Mouse (Mus musculus) regulatory T cell (primary cell): Measurements from ENCODE around the gene Dusp7.

ENCODE experiments used
- in situ Hi-C: fragments of 300-600 bp; cut with MboI, MseI; formaldehyde crosslinking; loops from one replicate; pipeline ENCODE4 v1.15.1; 2025; ENCODE audit warnings: high pct_unique_total_duplicates

Dusp7 gene

GRCm38 (mm10) chr9:106378045-106378444 is 9.6 kb downstream of the Dusp7 start:
- in situ Hi-C loops: no loop called here

GRCm38 (mm10) chr9:106378753-106379152 is 10.3 kb downstream of the Dusp7 start:
- in situ Hi-C loops: no loop called here

- in situ Hi-C loops: no loop called here
Observed at GRCm38 (mm10) chr9:106386181-106386864, 17.9 kb downstream of the Dusp7 start.

GRCm38 (mm10) chr9:106392828-106393527 is 24.5 kb downstream of the Dusp7 start:
- in situ Hi-C loops: no loop called here

DNA sequence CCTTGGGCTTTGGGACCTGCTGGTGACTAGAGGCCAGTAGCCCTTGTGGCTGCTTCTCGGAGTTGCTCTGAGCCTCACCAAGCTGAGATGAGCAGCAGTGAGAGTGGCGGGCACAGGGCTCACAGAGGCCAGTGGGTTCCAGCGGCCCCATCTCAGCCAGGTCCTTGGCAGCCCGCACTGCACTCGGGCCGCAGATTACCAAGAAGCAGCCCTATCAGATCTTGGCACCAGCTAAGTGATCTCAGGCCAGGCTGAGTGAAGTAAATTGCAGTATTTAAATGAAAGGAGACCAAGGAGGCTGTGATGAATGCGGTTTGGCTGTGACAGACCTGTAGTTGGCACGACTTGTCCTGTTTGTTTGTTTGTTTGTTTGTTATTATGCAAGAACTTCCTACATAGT is 25.1 kb downstream of the Dusp7 start:
- in situ Hi-C loops: no loop called here

DNA sequence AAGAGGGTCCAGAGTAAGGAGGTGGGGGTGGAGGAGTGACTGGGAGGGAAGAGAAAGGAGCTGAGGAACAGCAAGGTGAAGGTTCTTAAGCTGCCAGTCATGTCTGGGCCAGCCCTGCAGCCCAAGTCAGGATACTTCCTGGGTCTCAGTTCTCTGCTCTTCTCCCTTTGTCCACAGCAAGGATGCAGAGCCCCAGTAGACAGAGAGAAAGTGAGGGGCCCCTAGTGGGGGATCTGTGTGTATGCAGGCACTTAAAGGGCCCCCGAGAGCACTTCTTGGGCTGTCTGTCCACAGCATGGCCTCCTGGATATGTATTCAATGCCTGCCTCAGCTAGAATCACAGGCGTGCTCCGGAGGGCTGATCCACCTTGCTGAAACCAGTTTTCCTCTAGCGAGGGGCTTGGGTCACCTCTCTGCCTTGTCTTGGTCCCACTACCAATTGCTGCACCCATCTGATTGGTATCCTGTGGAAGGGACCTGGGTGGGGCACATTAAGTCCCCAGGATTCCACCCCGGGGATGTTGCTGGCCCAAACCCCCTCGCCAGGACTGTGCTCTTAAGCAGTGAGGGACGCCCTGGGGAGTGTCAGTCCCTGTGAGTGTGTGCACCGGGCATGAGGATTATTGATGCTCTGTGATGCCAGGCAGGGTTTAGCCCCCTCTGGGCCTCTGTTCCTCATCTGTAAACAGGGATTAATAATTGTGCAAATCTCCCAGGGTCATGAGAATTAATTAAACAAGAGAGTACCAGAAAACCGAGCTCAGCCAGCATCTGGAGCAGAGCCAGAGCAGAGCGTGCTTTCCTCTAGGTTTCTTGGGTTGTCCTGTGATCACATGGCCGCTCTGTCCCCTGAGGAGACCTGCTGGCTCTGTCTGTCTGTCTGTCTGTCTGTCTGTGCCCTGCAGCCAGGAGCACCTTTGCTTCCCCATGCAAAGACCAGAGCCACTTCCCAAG is 26.5 kb downstream of the Dusp7 start:
- in situ Hi-C loops: loop anchor here (5.0 kb wide), 1 partner anchor 48 kb away; no protein-coding TSS in a partner anchor

GRCm38 (mm10) chr9:106397733-106398132 is 29.3 kb downstream of the Dusp7 start:
- in situ Hi-C loops: loop anchor here (5.0 kb wide), 1 partner anchor 50 kb away; no protein-coding TSS in a partner anchor

GRCm38 (mm10) chr9:106398667-106399311 is 30.4 kb downstream of the Dusp7 start:
- in situ Hi-C loops: loop anchor here (5.0 kb wide), 1 partner anchor 51 kb away; no protein-coding TSS in a partner anchor

- in situ Hi-C loops: loop anchor here (5.0 kb wide), 1 partner anchor 53 kb away; no protein-coding TSS in a partner anchor
Observed at GRCm38 (mm10) chr9:106399808-106400207, 31.4 kb downstream of the Dusp7 start.

GRCm38 (mm10) chr9:106402149-106402548 is 33.7 kb downstream of the Dusp7 start:
- in situ Hi-C loops: no loop called here

DNA sequence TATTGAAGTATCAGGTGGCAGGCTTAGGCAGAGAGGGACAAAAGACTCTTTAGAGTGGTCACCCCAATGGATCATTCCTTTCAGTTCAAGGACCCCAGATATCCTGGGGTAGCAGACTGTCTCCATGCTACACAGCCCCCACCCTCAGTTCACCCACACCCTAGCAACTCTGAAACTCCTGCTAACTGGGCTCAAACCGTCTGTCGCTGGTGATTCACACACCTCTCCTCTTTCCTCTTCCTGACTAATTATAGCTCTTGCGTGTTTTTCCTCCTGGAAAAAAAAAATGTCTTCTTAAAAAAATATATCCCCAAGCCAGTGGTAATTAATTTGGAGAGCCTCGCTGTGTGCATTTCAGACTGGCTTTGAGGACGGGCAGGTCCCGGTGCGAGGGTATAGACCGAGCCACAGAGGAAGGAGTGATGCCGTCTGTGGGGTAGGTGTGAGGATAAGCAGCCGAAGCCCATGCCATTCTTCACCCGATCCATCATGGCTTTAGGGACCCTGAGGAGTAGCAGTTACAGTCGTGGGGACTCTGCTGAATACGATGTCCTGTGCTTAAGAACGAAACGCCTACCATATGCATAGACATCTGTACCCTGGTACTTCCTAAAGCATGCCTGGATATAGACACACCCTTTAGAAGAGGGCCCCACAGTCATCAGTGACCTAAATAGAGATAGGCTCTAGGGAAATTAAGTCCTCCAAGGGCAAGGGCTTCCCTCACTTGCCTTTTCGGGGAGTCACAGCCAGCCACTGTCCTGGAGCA is 34.4 kb downstream of the Dusp7 start:
- in situ Hi-C loops: no loop called here

- in situ Hi-C loops: no loop called here
Observed at GRCm38 (mm10) chr9:106405275-106405674, 36.8 kb downstream of the Dusp7 start.

DNA sequence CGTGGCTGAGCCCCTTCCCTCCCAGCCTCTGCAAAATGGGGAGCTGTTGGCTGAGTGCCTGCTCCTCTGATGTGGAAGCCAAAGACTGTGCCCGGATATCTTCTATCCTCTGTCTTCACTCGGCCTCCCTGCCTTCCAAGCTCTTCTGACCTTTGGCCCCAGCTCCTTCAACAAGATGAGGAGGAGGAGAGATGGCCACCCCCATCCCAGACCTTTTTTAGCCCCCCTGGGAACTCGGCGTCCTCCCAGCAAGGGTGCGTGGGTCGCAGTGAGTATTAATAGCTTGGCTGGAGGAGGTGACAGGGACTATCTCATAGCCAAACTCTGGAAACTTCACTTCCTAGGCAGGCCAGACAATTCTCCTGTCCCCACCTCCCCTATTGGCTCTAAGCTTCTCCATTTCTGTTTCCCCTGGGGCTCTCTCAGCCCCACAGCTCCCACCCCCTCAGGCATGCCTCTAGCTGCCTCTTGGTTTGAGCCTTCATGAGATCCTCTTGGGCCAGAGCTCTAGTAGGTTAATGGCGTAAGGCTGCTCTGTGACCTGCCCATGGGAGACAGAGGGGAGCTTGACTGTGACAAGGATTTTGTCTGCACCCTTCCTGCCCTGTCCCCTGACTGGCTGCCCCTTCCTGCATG is 38.1 kb downstream of the Dusp7 start:
- in situ Hi-C loops: no loop called here

DNA sequence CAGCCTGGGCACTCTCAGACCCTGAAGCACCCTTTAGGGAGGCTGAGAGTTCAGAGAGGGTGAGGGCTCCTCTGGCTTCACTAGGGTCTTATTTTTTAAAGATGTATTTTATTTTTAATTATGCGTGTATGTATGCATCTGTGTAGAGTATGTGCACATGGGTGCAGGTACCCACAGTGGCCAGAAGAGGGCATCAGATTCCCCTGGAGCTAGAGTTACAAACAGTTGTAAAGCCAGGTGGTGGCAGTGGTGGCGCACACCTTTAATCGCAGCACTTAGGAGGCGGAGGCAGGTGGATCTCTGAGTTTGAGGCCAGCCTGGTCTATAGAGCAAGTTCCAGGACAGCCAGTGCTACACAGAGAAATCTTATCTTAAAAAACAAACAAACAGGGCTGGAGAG is 40.7 kb downstream of the Dusp7 start:
- in situ Hi-C loops: no loop called here

- in situ Hi-C loops: loop anchor here (5.0 kb wide), 1 partner anchor 43 kb away; the partner anchor contains the start of gene Dusp7
Observed at GRCm38 (mm10) chr9:106410086-106410650, 41.7 kb downstream of the Dusp7 start.

DNA sequence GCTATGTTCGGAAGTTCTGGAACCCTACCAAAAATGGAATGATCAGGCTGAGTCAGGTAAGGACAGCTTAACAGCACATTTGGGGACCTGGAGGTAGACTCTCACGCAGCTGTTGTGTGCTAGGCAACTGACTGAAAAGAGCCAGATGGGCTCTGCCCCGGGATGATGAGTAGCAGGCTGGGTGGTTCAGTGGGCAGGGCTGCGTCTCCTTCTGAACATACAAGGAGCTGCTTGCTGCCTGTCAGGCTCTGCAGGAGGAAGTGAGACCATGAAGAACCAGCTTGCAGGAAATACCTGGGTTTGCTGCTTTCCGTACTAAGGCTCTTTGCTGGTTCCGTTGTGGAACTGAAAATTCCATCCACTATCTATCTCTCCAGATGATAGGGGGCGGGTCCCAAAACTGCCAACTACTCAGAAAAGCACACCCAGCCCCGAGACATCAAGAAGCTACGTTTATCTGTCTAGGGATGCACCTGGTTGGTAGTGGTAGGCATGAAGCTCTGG is 42.7 kb downstream of the Dusp7 start:
- in situ Hi-C loops: loop anchor here (5.0 kb wide), 1 partner anchor 44 kb away; the partner anchor contains the start of gene Dusp7

DNA sequence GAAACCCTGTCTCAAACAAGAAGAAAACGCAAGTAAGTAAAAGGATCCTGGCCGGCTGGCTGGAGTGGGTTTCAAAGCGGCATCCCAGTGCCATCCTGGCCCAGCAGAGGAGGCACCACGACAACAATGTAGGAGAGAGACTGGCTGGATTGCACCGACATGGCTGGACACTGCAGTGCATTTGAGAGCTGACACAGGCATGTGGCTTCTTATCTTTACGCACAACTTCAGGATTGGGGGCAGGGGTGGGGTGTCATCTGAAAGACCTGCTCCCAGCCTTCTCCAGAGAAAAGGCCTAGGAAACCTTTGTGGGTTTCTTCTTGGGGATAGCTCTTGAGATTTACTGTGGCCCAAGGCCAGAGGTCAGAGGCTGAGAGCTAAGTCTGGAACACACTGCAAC is 43.3 kb downstream of the Dusp7 start:
- in situ Hi-C loops: loop anchor here (5.0 kb wide), 1 partner anchor 44 kb away; the partner anchor contains the start of gene Dusp7

DNA sequence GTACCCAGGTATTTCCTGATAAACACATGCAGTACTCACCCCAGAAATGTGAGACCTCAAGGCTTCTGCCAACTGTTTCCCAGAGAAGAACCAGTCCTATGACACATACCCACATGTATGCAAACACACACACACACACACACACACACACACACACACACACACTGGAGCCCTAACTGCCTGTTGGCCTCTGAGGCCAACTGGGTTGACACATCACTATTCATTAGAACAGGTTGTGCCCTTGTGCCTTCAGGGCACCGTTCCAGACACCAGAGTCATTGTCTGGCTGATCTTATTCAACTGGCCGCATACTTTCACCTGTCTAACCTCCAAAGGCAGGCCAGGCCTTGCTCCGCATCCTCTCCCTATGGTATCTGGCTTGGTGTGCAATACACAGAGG is 43.8 kb downstream of the Dusp7 start:
- in situ Hi-C loops: loop anchor here (5.0 kb wide), 1 partner anchor 45 kb away; the partner anchor contains the start of gene Dusp7

DNA sequence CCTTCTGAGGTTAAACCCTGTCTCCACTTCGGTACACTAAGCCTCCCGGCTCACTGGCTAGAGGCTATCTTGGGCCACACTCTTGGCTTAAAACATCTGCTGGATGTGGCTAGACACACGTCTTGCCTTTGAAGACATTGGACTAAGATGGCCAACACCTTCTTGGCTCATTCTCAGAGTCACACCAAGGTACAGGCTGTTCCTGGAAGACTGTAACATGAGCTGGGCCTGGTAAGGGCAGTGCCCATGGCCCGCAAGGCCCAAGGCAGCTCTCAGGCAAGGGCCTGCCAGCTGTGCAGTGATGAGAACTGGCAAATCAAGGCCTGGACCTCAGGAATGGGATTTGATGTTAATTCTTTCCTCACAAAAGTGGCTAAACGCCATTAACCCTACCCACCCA is 45.2 kb downstream of the Dusp7 start:
- in situ Hi-C loops: loop anchor here (5.0 kb wide), 1 partner anchor 46 kb away; the partner anchor contains the start of gene Dusp7
